Mouse (Mus musculus) granulocyte monocyte progenitor cell, adult 5-6 weeks (primary cell): ENCODE data around the gene Clpsl2. TPM values are rescaled to one million over a fixed set of nuclear protein-coding genes. Genes with fewer than 3 reads are reported as not detected.
A peak's percentile ranks its signal among the peaks of the same experiment; 100 is the strongest.

Source experiments
- ATAC-seq: replicated peaks from 2 replicates; pipeline ENCODE4 v1.8.0; 2016; ENCODE audit warnings: mild to moderate bottlenecking, moderate TSS enrichment, inconsistent platforms; ENCODE audit not compliant: poor library complexity, severe bottlenecking
- total RNA-seq, 2 experiments: library from RNA; stranded (forward) in 1 of 2; stranded (reverse) in 1 of 2; fragments of 200-712, 200-1000 nt in 1 of 2; fragments of >200 nt in 1 of 2; fragmentation: Nextera tagmentation in 1 of 2; gene quantifications; 2 replicates each; pipeline ENCODE4 v1.2.3; 2014 to 2017

Clpsl2 gene
- total RNA-seq (2014; fragmentation: Nextera tagmentation) (not detected in 2 replicates), total RNA-seq (2017) (not detected in 2 replicates)

DNA sequence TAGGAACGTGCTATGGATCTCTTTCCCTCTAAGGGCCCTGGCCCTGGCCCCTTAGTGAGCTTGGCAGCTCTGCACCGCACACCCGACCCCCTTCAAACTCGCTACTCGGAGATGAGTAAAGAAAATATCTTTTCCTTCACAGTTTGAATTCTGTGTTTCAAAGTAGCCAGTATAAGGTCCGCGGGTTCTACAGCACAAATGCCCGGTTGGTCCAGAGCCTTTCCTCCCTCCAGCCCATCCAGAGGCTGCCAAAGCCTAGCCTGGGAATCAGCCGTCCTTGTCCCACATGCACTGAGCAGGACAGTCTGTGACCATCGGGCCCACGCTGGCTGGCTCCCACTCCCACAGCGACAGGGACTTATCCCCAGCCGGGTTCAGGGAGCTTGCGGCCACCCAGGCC is at the start of gene Clpsl2:
Gene Clpsl2 (plus strand): TSS at position 301 of the 400 bp plus-strand sequence.
- no peak for ATAC-seq

DNA sequence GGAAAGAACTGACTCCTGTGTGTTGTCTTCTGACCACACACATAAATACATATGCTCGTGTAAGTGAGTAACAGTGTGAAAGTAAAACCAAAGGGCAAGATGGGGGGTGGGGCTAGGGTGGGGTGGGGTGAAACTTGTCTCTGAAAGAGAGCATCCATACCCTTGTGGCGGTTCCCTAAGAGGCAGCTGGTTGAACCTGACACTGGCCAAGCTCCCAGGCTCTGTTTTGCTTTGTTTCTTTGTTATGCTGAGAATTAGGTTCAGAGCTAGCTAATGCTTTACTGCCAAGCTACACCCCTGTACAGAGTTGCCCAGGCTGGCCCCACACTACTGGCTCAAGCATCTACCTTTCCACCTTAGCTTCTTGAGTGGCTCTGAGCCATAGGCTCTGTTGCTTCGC is 48.7 kb upstream of the Clpsl2 start:
- no peak for ATAC-seq

DNA sequence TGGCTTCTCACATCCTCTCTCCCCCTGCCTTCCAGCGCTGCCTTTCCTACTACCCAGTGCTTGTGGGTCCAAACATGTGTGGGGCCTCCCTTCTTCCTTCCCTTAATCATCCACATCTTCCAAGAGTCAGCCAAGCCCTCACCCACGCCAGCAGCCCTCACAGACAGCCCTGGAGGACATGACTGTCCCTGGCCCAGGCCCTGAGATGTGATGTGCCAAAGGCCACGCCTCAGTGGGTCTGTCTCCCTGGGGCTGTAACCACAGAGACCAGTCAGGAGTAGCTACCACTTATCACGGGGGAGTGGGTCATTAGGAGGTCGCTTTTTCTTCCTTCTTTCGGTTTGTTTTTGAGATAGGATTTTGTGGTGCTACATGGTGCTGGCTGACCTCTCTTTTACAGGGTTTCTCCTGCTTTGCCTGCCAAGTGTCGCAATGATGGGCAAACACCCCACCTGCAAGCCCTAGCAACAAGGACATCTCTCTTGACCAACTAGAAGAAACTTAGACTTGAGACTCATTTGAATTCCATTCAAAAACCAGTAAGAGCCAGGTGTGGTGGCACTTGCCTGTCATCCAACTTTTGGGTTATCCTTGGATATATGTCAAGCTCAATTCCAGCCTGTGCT is 46.9 kb upstream of the Clpsl2 start:
- ATAC-seq: peak; percentile 46; the same call in 1 of the 2 replicates

DNA sequence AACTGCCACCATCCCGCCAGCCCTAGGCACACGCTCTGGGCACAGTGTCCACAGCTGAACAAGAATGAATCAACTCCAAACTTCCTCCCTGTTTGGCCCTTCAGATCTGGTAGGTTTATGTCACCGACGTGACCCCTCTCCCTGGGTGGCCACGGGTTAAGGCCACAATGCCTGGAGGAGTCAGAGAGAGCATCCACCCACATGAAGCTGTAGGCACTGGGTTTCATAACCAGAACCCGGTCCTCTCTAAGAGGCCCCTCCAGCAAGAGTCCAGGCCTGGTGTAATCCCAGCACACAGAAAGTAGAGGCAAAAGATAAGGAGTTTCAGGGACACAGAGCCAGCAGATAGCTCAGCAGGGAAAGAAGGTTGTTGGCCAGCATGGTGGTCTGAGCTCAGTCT is 45.0 kb upstream of the Clpsl2 start:
- ATAC-seq: no peak

DNA sequence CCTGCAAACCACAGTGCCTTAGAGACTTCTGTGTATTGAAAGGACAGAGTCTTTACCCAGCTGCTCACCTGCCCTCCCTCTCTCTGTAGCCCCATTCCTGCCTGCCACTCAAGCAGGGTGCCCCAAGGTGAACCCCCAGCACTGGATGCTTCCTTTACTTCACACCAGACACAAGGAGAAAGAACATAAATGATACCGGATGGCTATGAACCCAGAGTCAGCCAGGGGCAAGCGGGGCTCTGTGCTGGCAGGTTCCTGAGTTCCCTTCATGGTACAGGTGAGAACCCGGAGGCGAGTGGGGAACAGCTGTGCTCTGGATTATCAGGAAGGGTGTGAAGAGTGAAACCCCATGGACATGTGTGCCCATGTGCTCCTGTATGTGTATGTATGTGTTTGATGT is 43.6 kb upstream of the Clpsl2 start:
- no peak for ATAC-seq

DNA sequence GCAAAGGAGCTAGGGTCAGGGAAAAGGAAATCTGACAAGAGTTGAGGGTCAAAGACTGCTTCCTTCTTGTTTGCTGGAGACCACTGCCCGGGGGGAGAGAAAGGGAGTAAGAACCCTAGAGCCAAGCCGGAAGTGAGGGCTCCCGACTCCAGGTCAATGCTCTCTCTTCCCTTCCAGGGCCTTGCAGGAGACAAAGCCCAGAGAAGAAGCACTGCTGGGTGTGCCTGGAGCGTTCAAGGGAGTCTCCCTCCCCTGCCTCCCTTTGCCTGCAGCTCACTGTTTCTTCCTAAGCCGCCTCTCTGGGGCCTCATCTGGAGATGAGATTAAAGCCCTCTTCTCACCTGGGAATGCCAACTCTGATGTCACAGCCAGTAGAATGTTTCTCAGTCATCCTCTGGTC is 42.3 kb upstream of the Clpsl2 start:
- ATAC-seq: no peak

DNA sequence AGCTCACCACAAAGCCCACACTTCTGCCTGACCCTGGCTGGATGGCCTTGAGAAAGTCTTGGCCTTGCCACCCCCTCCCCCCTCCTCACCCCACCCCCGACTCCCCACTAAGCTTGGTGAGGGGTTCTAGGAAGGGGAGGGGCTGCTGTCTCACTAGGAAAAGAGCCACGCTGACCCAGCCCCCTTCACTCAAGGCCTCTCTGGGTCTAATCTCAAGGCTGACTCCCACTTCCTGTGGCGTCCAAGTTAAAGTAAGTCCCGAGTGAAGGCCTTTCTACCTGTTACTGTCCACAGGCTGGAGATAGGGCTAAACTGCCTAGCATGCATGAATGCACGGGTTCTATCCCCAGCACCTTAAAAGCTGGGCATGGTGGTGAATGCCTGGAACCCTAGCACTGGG is 41.7 kb upstream of the Clpsl2 start:
- ATAC-seq: no peak

DNA sequence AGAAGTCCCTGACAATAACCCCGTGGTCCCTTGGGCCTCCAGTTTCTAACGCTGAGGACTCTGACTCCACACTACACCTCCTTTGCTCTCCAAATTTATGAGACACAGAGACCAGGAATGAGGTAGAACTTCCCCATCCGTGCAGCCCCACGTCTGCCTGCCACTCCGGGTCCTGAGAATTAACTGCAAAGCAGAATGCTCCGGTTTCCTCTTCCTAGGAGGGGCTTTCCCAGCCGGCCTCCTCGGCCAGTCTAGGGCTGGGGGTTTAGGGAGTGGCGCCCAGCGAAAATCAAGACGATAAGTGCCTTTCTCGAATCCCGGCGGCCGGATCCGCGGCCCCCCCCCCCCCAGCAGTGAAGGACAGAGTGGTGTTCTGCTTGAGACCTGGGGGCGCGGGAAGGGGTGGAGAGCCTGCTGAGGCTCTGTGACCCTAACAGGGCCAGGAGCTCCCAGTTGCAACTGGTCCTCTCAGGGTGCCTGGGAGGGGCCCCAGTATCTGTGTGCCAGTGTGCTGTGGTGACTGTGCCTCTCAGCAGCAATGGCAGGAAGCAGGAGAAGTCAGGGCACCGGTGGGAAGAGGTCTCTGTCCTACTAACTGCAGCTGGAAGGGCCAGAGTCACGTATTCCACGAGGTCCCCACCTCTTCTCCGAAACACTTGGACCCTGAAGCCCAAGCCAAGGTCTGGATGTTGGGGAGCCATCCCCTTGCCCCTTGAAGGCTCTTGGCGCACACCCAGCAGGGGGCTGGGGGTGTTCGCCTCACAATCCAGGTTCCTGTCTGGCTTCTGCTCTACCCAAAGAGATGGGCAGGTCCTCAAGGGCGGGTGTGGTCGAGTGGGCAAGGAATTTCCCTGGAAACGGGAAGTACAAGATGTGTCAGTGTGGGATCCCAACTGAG is 38.5 kb upstream of the Clpsl2 start:
- peak; percentile 31; the same call in 1 of the 2 replicates for ATAC-seq

DNA sequence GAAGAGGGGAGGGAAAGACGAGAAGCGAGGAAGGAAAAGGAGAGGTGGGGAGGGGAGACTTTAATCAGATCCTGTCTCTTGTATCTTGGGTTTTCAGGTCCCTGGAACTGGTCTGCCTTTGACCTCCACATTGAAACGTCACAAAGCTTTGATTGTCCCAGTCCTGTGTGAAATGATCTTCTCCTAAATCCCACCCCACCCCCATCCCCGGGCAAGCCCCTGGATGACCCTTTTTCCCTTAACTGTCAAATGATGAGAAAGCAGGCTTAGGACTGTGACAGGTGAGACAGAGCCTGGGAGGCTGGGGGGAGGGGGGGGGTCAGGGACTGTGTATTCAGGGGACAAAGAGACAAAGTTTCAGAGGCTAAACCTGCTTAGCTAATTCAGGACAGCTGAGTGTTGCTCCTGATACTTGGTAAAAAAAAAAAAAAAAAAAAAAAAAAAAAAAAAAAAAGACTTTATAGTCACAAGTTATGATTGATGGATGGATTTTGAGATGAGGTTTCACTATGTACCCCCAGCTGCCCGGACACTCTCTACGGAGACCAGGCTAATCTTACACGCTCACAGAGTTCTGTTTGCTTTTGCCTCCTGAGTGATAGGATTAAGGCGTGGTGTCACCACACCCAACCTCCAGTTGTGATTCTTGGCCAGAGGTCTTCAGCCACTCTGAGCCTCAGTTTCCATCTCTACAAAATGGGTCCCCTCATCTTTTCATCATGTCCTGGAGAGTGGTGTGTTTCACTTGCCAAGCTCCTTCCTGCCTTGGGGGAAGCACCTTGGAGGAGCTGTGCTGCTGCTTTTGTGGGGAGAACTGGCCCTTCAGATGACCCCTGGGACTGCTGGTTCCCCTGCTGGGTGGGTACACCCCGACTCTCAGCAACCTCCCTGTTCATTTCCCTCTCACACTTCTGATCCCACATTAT is 37.3 kb upstream of the Clpsl2 start:
- no peak for ATAC-seq

DNA sequence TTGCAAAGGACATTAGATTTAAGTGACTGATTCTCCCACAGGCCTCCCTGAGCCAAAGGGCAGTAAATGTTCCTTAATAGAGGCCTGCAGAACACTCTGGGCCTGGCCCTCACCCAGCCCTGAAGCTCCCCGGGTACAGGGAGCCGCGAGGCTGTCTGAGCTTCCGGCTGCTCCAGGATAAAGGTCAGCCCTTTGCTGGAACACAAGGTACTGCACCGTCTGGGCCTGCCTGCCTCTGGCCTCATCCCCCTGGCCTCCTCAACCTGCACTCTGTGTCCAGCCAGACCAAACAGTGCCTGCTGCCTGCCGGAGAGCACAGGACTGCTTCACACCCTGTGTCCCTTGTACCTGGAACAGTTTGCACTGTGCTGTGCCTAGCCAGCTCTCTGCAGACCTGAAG is 36.5 kb upstream of the Clpsl2 start:
- no peak for ATAC-seq

DNA sequence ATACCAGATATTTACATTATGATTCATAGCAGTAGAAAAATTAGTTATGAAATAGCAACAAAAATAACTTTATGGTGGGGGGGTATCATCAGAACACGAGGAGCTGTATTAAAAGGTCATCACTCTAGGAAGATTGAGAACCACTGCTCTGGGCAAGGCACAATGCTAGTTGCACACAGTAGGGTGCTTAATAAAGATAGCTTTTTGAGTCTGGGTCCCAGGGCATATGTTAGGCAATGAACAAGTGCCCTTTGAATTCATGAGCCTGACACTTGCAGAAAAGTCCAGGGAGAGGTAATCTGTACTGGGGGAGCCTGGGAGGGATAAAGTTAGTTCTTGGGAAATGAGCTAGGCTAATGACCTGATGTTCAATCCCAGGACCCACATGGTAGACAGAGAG is 35.9 kb upstream of the Clpsl2 start:
- no peak for ATAC-seq

DNA sequence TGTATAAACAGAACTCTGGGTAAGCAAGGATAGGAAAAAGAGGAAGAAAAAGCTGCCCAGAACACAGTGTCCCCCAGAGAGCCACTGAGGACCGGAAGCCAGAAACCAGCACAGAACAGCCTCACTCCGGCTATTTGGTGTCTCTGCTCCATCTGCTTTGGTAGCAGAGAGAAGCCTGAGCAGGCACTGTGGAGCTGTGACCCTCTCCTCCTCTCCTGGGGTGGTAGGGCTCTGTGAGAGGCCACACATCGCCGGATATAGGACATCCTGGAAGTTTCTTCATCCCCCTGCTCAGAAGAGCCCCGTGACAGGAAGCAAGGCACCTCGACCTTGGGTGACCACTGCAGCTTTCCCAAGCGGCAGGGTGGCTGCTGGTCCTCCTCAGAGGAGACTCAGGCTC is 35.4 kb upstream of the Clpsl2 start:
- ATAC-seq: peak; percentile 54

DNA sequence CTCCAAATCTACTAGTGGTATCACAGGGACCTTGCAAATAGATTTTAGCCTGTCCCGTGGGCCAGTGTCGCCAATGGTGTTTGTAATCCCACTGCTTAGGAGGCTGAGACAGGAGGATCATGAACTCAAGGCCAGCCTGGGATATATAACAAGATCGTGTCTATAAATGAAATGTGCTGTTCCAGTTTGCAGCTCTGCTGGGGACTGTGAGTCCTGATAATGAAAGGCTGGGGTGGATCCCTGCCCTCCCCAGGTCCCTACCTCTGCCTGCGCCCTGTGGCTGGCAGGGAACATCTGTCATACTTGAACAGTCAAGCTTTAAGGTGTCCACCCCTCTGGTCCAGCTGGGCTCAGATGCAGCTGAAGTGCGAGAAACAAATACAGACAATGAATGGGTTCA is 34.7 kb upstream of the Clpsl2 start:
- no peak for ATAC-seq

DNA sequence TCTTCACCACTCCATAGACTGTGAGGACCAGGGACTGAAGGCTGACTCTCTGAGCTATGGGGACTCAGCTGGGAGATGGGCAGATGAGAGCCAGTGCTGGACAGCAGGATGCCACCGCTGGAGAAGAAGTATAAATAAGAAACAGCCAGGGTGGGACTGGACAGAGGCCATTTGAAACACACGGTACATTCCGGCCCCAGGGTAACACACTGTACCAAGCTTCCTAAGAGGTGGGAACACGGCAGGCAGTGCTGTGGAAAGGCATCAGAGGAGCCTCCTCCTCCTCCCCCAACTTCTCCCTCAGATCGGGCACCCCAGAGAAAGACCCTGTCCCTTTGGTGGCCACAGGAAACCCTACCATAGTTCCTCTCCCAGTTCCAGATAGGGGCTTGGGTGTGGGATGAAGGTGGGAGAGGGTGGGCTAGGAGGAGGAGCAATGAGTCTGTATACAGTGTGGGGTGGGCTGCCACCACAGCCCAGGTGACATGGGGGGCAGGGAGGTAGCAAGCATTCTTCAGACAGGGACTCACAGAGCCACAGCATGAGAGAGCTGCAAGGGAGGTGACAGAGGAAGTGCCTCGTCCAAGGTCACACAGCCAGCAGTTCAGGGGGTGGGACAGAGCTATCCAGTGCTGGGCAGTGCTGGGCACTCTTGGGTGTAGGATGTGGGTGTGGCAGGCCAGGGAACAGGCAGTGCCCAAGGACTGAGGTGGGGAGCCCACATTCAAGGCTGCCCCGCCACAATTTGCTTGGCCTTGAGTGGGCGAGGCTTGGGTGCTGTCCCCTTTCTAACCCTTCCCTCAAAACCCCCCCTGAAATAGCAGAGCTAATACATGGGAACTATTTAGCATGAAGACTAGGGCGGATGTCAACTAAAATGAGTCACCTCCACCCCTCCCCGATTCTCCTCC is 33.5 kb upstream of the Clpsl2 start:
- peak; percentile 10; the same call in 1 of the 2 replicates for ATAC-seq

DNA sequence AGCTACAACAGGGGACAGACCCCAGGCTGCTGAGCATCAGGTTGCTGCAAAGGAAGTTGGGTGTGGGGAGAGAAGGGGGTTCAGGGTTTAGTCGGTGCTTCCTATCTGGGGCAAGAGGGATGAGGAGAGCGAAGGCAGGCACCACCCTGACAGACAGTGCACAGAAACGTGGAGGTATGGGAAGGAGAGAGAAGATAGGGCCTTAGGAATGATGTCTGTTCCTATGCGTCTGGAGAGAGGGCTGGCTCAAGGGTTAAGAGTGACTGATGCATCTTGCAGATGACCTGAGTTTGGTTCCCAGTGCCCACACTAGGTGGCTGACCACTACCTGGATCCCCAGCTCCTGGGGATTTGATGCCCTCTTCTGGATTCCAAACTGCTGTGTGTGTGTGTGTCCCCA is 32.3 kb upstream of the Clpsl2 start:
- no peak for ATAC-seq

DNA sequence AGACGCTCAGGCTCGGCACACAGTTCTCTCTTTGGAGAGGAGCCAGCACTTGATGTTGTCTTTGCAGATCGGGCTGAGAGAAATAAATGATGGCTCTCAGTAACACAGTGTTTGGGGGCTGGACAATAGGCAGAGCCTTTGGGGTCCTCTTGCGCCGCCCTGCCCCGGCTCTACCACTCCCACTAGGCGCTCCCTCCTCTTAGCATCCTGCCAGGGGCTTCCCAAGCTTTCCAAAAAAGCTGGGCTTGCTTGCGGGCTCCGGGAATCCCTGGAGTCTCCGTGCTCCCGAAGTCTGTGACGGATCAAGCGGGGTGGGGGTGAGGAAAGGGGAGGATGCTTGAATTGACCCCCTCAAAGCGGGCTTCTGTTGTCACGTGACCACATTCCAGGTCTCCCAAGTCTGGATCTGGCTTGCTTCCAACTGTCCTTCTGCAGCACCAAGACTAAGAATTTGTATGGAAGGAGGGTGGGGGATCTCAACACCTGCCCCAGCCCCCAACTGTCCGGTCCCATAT is 31.7 kb upstream of the Clpsl2 start, which contains the start of gene Fkbp5:
Gene Fkbp5 (minus strand): TSS at position 87 of the 515 bp plus-strand sequence.
- no peak for ATAC-seq

DNA sequence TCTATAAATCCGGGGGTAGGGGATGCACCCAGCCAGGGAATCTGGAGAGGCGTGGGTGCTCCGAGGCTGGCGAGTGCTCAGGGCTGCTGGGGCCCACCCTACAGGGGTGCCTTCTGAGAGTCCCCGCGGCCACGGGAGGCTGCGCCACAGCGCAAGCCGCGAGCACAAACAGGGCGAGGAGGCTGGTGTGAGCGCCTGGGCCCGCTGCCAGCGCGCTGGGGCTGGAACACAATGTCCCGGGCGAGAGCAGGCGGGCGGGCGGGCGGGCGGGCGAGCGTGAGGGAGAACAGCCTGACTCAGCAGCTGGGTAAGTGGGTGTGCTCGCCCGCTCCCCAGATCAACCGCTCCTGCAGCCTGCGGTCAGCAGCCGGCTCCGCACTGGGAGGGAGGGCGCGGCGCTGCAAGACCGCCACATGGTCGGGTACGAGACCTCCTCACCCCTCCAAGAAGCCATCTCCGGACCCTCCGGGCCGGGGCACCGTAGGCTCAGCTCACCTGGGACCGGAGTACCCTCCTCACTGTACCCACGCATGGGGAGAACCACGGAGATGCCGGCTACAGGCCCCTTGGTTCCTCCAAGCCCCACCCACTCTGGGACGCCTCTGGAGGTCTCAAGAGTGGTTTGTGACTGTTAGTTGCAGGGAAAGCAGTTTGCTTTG is 31.1 kb upstream of the Clpsl2 start:
- peak; percentile 43 for ATAC-seq

DNA sequence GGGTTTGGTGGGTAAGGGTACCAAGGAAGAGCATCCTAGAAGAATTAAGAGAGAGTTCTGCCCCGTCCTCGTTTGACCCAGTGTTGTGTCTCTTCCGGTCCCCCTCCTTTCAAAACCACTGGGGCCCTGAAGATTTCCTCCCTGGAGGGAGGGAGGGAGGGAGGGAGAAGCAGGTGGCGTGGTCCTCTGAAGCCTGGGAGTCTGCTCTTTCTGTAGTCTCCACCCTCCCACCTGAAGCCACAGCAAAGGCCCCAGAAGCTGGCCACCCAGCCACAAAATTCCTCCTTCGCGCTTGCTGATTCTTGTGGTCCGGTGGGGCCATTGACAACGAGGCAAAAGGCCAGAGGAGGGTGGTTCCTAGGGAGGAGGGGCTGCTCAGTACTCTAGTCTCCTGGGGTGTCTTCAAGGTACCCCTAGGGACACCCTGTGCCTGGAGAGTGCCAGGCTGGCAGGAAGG is 30.6 kb upstream of the Clpsl2 start:
- no peak; the same call in 1 of the 2 replicates for ATAC-seq

DNA sequence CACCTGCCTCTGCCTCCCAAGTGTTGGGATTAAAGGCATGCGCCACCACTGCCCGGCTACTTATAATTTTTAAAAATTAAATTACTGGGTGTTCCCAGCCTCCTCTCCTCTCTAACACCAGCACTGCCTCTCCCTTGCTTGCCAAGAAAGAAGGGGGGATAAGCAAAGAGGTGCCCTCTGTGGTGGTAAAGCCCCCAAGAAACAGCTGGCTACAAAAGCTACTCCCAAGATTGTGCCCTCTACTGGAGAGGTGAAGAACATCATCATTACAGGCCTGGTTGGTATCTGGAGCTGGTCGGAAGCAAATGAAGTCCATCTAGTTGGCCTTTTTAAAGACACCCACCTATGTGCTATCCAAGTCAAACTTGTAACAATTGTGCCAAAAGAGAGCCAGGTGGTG is 29.4 kb upstream of the Clpsl2 start:
- no peak for ATAC-seq
